Mouse (Mus musculus) urinary bladder, adult 2 months (tissue): Measurements from ENCODE around the gene Pa2g4. TPM values are rescaled to one million over a fixed set of nuclear protein-coding genes. Genes with fewer than 3 reads are reported as not detected.
"Not testable (repeated sequence)": the region's sequence is repeated elsewhere in the genome, so short reads cannot be mapped to it uniquely, and the experiment has no call there.

Source experiments
- DNase-seq: peaks from one replicate; pipeline ENCODE4 v3.0.0; 2022; ENCODE audit warnings: low spot score
- polyA plus RNA-seq: library from polyadenylated mRNA; depleted of rRNA; stranded (reverse); fragments of >200 nt; gene quantifications from 2 replicates; pipeline ENCODE4 v1.2.3, GENCODE M21; 2012

Pa2g4 gene
- polyA plus RNA-seq, 1 experiment = 74.1 TPM

DNA sequence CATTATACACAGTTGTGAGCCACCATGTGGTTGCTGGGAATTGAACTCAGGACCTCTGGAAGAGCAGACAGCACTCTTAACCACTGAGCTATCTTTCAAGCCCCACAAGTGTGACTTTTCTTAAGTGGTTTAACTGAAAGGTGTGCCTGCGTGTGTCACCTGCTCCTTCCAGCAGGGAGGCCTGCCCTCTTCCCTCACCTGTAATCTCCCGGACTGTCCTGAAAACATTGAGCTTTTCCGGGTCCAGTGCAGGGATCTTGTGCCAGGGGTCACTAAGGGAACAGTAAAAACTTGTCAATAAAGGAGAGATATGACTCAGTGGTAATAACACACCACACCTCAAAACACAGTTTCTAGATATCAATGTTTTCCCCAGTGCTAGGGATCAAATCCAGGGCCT lies 13.5 kb upstream of the Pa2g4 start:
- no peak for DNase-seq

- DNase-seq = no peak
Observed at GRCm38 (mm10) chr10:128578330-128578729, 12.5 kb upstream of the Pa2g4 start.

- DNase-seq = no peak
Observed at GRCm38 (mm10) chr10:128575063-128575462, 9.3 kb upstream of the Pa2g4 start.

- DNase-seq = no peak
Observed at GRCm38 (mm10) chr10:128565206-128565787, 490 bp downstream of the Pa2g4 start.

DNA sequence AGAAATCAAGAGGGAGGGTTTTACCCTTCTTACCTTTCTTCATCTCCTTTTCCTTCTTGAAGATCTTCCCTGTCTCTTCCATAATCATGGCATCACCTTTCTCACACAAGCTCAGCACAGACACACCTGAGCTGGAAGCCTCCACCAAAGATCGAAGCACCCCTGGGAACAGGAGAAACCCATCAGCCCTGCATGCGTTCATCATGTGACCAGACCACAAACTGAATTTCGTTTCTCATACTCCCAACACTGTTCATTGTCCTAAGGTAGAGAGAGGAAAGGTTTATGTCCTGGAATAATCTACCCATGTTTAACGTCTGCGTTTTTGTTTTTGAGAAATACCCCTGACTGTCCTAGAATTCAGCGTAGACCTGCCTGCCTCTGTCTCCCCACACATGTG lies 2.2 kb downstream of the Pa2g4 start:
- no peak for DNase-seq

GRCm38 (mm10) chr10:128556963-128557362 lies 8.8 kb downstream of the Pa2g4 start:
- DNase-seq = no peak

DNA sequence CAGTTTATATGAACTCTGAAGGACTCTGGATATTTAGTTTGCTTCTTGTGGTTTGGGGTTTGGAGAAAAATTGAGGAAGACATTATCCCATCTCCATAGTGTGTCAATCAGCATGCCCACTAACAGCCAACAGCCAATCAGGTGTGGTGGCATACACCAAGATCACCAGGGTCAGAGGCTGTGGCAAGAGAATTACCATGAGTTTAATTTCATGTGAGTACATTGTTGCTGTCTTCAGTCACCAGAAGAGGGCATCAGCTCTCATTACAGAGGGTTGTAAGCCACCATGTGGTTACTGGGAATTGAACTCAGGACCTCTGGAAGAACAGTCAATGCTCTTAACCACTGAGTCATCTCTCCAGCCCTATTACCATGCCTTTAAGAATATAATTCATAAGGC lies 9.5 kb downstream of the Pa2g4 start:
- no peak for DNase-seq

GRCm38 (mm10) chr10:128555567-128555966 lies 10.2 kb downstream of the Pa2g4 start:
- not testable (repeated sequence) for DNase-seq

DNA sequence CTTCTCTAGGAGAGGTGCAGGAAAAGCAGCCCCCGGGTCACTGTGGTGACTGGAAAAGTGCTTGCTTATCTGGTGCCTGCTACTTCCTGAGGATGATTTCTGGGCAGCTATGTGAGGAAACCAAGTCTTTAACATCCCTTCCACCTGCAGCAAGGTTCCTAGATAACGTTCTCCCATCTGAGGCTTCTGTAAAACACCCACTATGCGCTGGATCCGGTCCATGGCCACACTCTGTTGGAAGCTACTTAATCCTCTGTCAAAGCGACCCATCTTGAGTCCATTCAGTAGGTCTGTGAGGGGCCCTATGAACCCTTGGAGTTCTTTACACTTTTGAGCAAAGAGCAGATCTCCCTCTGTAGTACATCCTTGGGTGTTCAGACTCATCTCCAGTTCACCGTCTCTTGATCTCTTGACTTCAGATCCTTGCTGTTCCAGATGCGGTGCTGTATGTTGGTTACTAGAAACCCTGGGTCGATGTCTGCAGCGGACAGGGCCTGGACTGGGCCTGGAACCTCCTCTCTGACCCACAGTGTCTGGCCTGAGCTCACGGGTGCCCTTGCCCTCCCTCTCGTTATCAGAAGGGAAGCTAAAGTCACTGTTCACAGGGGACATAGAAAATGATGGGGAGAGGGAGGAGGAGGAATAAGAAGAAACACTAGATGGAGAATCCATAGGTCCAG lies 15.5 kb downstream of the Pa2g4 start:
- DNase-seq = not testable (repeated sequence)

DNA sequence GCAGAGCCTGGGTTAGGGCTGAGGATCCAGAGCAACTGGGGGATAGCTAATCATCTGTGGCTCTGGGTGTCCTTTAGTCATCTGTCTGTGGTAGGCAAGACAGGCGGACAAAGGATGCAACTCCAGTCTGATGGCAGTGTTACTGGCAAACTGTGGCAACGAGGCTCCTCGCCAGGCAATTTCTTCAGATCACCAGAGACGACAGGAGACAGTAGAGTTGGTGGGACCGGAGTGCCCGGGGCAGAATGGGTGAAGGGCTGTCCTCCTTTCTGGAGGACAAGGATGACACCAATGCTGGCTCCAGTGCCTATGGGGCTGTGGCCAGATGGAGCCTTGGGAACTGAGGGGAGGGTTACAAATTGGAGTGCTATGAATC lies 16.1 kb downstream of the Pa2g4 start:
- DNase-seq = not testable (repeated sequence)

DNA sequence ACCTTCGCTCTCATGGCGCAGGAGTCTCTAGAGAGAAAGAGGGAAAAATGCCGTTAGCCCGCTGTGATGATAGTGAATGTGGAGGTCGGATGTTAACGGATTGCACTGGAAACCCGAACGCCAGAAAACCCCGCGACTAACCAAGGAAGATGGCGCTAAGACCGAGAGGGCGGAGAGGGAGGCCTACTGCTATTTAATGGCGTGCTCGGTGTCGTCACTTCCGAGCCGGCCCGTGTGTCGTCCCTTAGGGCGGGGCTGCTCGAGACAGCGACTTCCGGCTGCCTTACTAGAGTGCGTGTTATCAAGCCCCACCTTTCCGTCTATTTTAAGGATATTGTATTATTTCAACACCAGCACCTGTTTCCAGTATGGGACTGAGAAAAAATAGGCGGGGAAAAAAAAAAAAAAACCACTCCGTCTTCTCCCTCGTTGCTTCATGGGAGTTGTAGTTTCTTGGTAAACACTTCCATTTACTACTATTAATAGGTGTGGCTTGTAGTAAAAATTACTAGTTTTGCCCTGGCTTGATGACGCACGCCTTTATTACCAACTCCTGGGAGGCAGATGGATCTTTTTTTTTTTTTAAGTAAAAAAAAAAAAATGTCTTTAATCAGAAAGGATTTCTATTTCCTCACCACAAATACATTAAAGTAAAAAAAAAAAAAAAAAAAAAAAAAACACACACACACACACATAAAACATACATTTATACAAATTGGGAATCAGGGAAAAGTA lies 16.7 kb downstream of the Pa2g4 start, which contains the start of gene Rpl41:
TSS of gene Rpl41 (minus strand) at position 359 of the 735 bp plus-strand sequence.
- peak; percentile 80 for DNase-seq

GRCm38 (mm10) chr10:128548051-128548791 lies 17.6 kb downstream of the Pa2g4 start:
- DNase-seq = not testable (repeated sequence)

- peak; percentile 86 for DNase-seq
Observed at GRCm38 (mm10) chr10:128547361-128548032, 18.3 kb downstream of the Pa2g4 start, which contains the start of gene Zc3h10. TSS of gene Zc3h10 (minus strand) at chr10:128547774.

GRCm38 (mm10) chr10:128546787-128547186 lies 19.0 kb downstream of the Pa2g4 start:
- no peak for DNase-seq

- DNase-seq = no peak
Observed at GRCm38 (mm10) chr10:128546361-128546760, 19.4 kb downstream of the Pa2g4 start.

GRCm38 (mm10) chr10:128545570-128545898 lies 20.3 kb downstream of the Pa2g4 start:
- no peak for DNase-seq

DNA sequence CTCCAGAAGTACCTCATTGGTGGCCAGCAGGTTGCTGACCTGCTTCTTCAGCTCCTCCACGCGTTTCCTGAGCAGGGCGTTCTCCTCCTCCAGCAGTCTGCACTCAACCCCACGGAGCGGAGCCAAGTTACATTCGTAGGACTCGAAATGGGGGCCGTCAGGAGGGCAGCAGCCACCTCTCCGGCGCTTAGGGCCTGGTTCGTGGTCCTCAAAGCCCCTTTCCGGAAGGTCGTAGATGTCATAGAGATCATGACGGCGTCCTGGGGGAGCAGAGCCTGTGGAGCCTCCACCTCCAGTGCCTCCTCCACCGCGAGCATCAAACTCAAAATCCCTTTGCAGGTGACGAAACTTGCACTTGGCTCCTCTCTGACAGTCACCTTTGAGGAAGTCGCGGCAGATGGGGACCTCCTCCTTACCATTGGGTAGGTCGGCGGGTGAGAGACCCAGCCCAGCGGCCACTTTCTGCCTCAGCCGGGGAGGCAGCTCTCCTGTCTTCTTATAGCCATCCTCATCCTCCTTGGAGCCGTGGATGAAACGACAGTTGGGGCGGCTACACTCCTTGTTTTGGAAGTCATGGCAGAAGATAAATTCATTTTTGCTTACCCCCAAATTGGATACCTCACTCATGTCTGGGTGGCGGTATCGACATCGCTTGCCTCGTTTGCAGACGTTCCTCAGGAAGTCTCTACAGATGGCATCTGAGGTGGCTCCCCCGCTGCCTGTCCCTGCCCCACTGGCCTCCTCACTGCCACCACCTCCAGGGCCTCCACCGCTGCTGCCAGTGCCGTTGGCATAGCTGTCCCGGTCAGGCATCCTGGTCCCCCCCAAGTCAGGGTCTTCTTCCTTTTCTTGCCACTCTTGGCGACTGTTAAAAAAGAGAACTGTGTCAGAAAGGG lies 20.9 kb downstream of the Pa2g4 start:
- no peak for DNase-seq

- DNase-seq = no peak
Observed at GRCm38 (mm10) chr10:128544151-128544657, 21.6 kb downstream of the Pa2g4 start.

- DNase-seq = no peak
Observed at GRCm38 (mm10) chr10:128543100-128543499, 22.7 kb downstream of the Pa2g4 start.

GRCm38 (mm10) chr10:128538340-128538870 lies 27.4 kb downstream of the Pa2g4 start:
- DNase-seq = no peak
